Mouse (Mus musculus) layer of hippocampus, adult 11-12 months (tissue): Measurements from ENCODE around the gene Aldh3b2.
"Not testable (repeated sequence)": the region's sequence is repeated elsewhere in the genome, so short reads cannot be mapped to it uniquely, and the experiment has no call there.

Experiments used
- DNase-seq: peaks from one replicate; pipeline ENCODE4 v3.0.0; 2022; ENCODE audit warnings: low spot score

Gene Aldh3b2

DNA sequence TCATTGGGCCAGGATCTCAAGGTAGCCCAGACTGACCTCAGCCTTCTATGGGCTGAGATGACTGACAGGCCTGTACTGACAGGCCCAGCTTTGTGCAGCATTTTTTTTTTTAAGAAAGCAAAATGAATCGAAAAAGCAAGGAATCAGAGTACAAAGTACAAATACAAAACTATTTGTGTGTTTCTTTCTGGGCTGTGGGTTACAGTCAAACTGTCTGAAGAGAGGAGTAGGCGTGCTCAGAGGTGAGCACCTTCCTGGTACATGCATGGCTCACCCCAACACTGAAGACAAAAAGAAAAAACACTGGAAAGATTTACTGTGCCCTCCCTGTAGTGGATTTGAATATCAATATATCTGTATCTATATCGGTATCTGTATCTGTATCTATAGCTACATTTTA lies 24.3 kb upstream of the Aldh3b2 start:
- no peak for DNase-seq

GRCm38 (mm10) chr19:3948546-3948945 lies 23.6 kb upstream of the Aldh3b2 start:
- DNase-seq, result no peak

DNA sequence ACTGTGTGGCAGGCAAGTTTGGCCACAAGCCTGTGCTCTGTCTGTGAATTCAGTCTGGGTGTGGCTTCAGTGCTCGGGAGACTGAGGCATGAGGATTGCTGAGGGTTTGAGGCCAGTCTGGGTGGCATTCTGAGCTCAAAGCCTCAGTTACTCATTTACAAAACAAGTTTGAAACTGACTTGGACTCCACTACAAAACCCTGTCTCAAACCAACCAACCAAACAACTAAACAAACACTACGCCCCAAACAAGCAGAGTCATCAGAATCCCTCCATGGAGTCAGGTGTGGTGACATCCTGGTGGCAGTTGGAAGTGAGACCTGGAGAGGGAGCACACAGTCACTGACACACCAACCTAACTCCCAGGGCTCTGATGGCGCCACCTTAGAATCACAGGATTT lies 21.8 kb upstream of the Aldh3b2 start:
- DNase-seq, result no peak

GRCm38 (mm10) chr19:3951461-3951860 lies 20.7 kb upstream of the Aldh3b2 start:
- no peak for DNase-seq

GRCm38 (mm10) chr19:3952099-3952498 lies 20.0 kb upstream of the Aldh3b2 start:
- no peak for DNase-seq

GRCm38 (mm10) chr19:3955033-3955432 lies 17.1 kb upstream of the Aldh3b2 start:
- no peak for DNase-seq

DNA sequence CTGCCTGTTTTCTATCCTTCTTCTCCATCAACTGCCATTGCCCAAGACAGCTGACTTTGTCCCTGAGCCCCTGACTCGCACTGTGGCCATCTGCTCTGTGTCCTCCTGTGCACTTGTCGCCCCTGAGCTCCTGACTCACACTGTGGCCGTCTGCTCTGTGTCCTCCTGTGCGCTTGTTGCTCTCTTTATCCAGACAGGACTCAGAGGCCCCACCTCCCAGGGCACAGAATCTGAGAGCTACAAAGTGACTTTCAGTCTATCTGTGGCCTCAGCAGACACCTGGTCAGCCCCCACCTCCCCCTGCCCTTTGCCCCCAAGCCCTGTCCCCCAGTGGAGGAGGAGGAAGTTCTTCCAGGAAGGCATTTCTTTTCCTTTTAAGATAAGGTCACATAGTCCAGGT lies 16.3 kb upstream of the Aldh3b2 start:
- DNase-seq, result no peak

DNA sequence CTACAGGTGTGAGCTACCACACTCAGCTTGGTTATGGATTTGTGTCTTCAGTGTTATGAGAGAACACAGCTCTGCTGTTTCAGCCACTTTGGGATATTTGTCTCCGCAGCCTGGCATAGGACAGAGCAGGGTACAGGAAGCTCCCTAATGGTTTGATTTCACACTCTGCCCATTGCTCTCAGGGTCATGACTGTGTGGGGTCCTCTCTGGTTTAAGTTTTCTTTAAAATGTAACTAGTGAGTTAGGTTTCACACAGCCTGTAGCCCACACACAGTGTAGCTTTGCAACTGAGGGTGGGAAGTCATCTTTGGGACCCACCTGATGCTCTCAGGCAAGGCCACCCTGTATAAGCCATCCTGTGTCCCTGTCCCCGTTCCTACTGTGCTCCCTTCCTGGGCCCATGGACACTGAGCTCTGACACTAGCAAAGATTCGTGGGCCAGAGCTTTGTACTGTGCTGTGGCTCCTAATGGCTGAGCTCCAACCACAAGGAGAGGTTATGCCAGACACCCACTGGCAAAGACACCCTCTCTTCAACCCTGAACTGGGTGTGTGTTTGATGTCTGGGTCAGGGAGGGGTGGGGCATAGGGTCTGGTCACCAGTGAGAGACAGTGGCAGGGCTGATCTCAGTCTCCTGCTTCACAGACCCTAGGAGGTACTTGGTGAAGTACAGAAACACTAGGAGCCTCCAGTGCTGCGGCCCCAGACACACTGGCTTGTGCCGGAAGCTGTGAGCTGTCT lies 14.7 kb upstream of the Aldh3b2 start:
- not testable (repeated sequence) for DNase-seq

DNA sequence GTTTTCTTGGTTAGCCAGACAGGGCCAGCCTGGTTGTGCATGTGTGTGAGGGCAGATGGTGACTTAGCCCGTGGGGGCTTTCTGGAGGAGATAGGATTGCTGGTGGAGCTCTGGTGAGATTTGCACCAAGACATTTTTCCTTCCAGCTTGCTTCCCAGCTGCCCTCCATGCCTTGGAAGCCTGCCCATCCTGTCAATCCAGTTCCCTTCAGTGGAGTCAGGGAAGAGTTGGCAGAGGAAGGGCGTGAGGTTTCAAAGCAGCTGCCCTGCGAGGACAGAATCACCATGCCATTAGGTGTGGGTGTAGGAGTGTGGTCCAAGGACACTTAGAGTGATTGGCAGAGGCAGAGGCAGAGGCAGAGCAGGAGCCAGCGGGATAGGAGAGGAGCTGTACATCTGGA lies 13.7 kb upstream of the Aldh3b2 start, which contains the start of gene Aldh3b3:
TSS of gene Aldh3b3 (plus strand) at position 176 of the 400 bp plus-strand sequence.
- DNase-seq, result no peak

DNA sequence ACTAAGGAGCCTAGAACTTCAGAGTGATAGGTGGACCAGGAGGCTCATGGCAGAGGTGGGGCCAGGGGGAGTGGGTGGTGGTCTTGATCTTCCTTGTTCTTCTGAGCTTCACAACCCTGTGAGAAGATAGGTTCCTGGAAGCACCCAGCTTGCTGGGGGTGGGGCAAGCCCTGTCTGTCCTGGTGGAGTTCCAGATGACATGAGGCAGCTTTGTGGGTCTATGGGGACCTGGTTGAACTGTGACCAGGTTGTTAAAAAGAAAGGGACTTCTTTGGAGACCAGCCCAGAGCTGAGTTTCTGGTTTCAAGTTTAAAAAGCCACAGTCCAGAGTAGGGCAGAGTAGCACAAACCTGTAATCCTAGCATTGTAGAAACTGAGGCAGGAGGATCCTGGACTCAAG lies 13.1 kb upstream of the Aldh3b2 start:
- DNase-seq, result no peak

DNA sequence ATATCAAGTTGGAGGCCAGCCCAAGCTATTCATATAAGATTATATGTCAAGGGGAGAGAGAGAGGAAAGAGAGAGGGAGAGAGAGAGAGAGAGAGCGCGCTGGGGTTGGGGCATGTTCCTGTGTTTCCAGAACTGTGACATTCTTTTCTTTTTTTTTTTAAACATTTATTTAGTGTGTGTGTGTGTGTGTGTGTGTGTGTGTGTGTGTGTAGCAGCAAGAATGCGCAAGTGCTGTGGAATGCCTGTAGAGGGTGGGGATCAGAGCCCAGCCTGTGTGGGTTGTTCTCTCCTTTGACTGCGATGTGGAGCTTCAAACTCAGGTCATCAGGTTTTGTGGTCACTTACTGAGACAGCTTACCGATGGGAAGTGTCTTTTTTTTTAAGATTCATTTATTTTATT lies 11.9 kb upstream of the Aldh3b2 start:
- DNase-seq, result no peak

DNA sequence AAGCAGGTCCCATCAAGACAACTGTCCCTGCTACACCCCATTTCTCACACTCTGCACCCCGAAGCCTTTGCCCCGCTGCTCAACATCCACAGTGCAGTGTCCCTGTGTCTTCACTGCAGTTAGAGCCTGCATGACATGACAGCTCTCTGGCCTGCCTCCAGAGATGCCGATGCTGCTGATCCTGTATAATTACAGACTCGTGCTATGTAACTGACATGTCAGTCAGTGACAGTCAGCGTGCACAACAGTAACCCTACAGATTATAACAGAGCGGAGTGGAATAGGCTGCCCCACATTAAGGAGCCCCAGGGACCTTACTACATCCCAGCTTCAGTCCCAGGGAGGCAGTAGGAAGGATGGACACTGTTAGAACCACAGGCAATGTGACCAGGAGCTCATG lies 10.3 kb upstream of the Aldh3b2 start:
- not testable (repeated sequence) for DNase-seq

GRCm38 (mm10) chr19:3962469-3962868 lies 9.7 kb upstream of the Aldh3b2 start:
- no peak for DNase-seq

DNA sequence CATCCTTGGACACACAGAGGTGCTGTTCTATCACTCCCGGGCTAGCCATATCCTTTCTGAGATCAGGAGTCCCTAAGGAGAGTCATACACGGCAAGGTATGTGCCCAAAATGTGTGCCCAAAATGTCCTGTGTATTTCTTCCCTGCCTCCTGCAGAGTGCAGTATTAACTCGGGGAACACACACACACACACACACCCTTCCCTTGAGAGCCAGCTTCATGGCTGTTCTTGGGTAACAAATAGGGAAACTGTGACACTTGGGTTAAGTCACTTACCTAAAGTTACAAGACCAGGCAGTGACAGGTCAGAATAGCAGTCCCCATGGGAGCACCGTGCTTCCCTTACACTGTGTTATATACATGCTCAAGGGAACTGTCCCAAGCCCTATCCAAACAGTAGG lies 8.1 kb upstream of the Aldh3b2 start:
- no peak for DNase-seq

DNA sequence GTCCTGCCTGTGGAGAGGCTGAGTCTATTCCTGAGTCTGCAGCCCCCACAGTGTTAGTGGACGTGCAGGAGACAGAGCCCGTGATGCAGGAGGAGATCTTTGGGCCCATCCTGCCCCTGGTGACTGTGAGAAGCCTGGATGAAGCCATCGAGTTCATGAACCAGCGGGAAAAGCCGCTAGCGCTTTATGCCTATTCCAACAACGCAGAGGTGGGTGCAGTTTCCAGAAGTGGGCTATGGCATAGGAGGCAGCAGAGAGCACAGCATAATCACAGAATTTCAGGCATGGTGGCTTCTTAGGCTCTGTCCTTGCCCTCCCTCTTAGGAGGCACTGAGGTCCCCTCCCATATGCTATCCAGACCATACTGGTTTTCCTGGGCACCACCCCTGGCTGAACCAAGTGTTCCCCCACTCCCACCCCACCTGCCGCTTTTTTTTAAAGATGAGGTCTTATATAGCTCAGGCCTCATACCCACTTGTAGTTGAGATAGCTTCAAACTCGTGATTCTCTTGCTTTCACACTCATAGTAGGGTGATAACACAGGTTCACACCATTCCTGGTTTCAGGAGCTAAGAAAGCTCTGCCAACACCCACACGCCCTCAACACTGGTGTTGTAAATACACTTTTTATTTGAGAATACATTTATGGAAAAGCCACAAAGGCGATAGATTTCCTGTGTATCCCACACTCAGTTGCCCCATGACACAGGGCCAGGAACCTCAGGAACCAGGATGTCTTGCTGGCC lies 5.6 kb upstream of the Aldh3b2 start:
- DNase-seq, result no peak

GRCm38 (mm10) chr19:3967258-3967657 lies 4.9 kb upstream of the Aldh3b2 start:
- DNase-seq, result no peak

GRCm38 (mm10) chr19:3974608-3975007 lies 2.5 kb downstream of the Aldh3b2 start:
- not testable (repeated sequence) for DNase-seq

DNA sequence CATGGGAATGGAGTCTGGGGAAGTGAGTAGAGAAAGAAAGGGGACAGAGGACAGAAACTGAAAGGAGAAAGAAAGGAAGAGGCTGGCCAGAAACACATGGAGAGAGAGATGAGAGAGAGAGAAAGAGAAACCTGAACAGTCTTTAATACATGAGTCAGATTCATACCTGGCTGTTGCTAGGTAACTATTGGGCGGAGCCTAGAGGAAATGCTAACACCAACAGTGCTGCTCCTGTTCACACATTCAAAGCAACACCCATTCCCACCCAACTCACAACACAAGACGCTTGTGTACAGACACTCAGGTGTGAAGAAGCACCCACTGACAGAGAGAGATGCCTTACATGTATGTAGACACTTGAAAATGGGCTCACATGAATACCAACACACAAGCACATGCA lies 3.7 kb downstream of the Aldh3b2 start:
- DNase-seq, result no peak

DNA sequence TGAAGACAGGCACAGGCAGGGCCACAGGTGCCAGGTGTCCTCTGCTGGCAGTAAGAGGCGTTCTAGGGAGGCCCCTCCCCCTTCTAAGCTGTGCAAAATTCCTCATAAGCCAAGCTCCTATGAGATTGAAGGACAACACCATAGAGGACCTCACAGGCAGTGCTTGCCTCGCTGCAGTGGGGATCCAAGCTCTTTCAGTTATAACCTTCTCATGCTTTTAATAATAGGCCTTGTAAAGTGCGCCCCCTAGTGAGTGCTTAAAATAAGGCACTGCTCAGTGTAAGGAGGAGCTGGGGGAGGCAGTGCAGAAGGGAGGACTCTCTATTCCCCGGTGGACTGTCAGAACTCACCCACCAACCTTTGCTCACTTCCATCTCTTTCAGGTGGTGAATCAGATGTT lies 8.2 kb downstream of the Aldh3b2 start:
- peak; percentile 92 for DNase-seq

GRCm38 (mm10) chr19:3980917-3981316 lies 8.8 kb downstream of the Aldh3b2 start:
- no peak for DNase-seq

- no peak for DNase-seq
Measured at GRCm38 (mm10) chr19:3983527-3984200, 11.5 kb downstream of the Aldh3b2 start.

DNA sequence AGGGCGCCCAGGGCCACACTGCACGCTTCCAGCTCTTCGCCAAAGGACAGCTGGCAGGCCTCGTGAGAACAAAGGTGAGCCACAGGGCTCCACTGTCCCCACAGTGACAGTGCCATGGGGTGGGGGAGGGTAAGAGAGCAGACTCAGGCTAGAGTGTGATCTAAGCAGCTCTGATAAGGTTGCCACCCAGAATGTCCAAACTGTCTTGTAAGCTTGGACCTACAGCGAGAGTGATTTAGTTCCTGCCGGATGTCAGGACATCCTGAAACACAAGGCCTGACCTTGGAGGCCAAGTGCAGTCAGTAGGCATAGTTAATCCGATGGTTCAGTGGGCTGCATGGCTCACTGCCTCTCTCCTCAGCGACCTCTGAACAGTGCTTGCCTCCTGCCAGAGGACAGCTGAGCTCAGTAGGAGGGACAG lies 13.1 kb downstream of the Aldh3b2 start:
- DNase-seq, result no peak

- peak; percentile 53 for DNase-seq
Measured at GRCm38 (mm10) chr19:3986334-3986733, 14.2 kb downstream of the Aldh3b2 start, which contains the start of gene Acy3. Gene Acy3, plus strand, starts transcription at chr19:3986570.
